Mouse (Mus musculus): ENCODE results near the gene Nosip.

The Nosip gene

GRCm38 (mm10) chr7:45036702-45037101, 25.5 kb upstream of the Nosip start:
- DNase-seq, result no peak

GRCm38 (mm10) chr7:45037720-45038361, 24.4 kb upstream of the Nosip start:
- DNase-seq, result peak; percentile 84

GRCm38 (mm10) chr7:45038411-45038810, 23.8 kb upstream of the Nosip start:
- DNase-seq, result no peak

DNA sequence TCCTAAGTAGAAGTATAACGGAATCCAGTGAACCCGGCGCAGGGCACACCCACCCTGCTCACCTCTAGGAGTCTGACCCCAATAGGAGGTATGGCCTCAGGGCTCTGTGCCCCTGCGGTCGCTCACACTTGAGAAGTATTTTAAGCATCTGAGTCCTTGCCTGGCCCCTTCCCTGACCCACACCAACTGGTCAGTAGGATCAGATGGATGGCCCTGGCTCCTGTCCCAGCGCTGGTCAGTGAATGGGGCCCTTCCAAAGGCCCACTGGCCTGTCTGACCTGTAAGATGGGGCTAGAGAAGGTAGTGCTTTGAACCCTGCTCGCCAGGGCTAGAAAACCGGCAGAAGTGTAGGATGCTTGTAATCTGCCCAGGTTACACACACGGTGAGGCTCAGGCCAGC, 21.4 kb upstream of the Nosip start:
- DNase-seq, result no peak

DNA sequence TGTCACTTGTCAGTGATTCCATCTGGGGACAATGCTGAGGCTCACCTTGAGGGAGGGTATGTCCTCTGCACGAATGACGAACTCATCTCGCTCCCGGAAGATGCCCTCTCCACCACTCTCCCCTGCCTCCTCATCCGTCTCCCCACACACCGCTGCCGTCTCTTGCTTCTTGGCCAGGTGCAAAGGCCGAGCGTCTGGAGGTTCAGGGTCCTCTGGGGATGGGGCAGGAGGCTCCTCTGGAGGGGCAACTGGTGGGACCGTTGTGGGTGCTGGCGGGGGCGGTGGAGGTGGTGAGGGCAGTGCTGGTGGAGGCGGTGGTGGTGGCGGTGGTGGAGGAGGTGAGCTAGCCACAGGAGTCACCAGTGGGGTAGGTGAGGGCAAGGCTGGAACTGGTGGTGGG, 18.9 kb upstream of the Nosip start:
- no peak for DNase-seq

DNA sequence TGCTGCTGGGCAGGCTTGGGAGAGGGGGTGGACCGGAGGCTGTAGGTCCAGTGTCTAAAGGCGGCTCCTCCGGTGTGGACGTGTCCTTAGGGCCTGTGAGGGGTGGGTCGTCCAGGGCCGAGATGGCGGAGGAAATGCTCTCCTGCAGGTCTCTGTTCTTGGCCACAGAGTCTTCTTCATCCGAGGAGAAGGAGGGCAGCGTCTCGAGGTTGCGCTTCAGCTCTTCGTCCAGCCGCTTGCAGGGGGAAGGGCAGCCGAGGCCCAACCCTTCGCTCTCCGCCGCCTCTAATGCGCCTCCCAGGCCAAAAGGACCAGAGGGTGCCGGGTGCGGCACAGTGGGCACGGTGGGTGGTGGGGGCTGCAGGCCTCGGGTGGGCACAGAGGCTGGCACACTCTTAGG, 16.5 kb upstream of the Nosip start:
- DNase-seq, result no peak

DNA sequence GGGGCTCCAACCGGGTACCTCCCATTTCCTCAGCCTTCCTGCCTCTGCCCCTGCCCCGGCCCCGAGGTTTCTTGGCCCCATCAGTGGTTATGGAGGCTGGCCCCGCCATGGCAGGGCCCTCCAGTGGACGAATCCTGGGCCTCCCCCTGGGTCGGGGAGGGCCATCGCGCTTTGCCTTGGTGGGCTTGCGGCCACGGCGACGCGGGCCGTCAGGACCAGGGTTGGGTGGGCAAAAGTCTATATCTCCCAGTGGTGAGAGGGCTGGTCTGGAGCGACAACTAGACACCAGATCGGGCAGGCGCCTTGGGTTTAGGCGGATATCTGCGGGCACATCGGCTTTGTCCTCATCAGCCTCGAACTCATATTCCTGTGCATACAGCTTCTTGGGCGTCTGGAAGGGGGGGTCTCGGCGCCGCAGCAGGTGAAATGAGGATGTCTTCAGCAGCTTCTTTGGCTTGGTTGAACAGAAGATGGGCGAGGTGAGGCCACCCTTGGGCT, 15.3 kb upstream of the Nosip start:
- no peak for DNase-seq

- no peak for DNase-seq
Observed at GRCm38 (mm10) chr7:45047491-45047890, 14.7 kb upstream of the Nosip start.

- peak; percentile 7 for DNase-seq
Observed at GRCm38 (mm10) chr7:45048001-45048890, 14.0 kb upstream of the Nosip start.

- no peak for DNase-seq
Observed at GRCm38 (mm10) chr7:45048923-45049657, 13.1 kb upstream of the Nosip start.

- peak; percentile 88 for DNase-seq
Observed at GRCm38 (mm10) chr7:45050945-45051600, 11.2 kb upstream of the Nosip start.

DNA sequence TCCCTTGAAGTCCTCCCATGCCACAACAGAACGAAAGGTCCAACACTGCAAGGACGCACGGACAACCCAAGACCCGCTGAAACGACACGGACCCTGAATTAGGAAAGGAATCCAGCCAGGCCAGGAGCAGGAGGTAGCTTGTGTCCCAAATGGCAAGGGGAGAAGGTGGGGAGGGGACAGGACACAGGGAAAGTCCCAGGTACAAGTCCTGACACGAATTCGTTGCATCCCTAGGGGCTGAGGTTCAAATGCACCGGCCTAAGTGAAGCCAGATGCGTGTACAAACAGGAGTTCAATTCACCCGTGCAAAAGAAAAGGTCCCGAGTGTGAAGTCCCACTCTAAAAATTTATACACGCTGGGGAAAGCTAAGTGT, 10.6 kb upstream of the Nosip start:
- no peak for DNase-seq

GRCm38 (mm10) chr7:45052181-45052861, 9.9 kb upstream of the Nosip start:
- peak; percentile 50 for DNase-seq

DNA sequence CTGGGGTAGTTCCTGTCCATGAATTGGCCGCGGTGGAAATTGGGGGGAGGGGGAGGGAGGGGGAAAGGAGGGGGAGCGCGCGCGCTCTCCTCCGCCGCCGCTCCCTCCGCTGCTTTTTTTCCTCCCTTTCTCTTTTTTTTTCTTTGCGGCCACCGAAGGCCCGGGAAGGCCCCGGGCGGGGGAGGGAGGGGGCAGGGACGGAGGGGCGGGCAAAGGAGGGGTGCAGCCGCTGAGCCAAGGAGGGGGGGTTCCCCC, 9.4 kb upstream of the Nosip start, which contains the start of gene Prr12:
Prr12 (minus strand) TSS at position 20 of the 255 bp plus-strand sequence.
- no peak for DNase-seq

GRCm38 (mm10) chr7:45053117-45053930, 8.9 kb upstream of the Nosip start:
- DNase-seq, result peak; percentile 81

- peak; percentile 99 for DNase-seq
Observed at GRCm38 (mm10) chr7:45053931-45054510, 8.2 kb upstream of the Nosip start.

DNA sequence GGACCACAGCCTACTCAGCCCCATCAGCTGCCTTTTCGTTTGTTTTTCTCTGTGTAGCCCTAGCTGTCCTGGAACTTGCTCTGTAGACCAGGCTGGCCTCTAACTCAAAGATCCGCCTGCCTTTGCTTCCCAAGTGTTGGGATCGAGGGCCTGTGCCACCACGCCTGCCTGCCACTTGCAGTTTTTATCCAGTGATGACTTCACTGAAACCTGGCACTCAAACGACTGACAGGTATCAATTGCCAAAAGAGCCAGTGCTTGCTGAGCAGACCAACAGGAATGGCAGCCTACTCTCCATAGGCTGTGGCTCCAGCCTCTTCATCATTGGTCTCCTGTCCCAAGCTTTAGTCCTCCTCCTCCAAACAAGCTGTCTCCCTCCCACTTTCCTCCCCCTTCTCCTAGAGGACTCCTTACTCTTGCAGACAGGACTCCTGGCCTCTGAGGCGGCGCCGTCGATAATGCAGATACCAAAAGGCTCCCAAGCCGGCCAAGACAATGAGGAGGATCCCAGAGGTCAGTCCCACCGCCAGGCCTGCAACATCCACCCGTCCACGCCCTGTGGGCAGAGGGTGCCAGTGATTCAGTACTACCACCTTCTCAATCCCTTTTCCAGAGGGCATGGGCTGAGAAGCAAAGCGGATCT, 5.8 kb upstream of the Nosip start:
- DNase-seq, result no peak

DNA sequence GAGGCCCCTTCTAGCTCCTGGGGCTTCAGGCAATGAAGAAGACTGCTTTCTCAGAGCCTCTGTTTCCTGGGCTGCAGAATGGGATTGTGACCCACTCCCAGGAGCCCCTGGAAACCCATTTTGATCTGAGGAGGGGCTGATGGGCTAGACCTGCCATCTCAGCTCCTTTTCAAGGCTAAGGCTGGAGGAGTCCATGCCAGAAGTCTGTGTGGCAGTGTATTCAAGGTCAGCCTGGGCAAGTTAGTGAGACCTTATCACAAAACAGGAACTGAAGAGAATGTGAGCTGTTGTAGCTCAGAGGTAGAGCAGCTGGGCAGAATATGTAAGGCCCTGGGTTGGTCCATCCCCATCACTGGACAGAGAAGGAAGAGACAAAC, 5.3 kb upstream of the Nosip start:
- DNase-seq, result no peak

- DNase-seq, result no peak
Observed at GRCm38 (mm10) chr7:45058607-45059571, 3.3 kb upstream of the Nosip start.

Data from lung, postnatal 10 days (tissue).